Mouse (Mus musculus) left cerebral cortex, postnatal 14 days (tissue): ENCODE measurements around the gene Ank3. TPM values are rescaled to one million over a fixed set of nuclear protein-coding genes. Genes with fewer than 3 reads are reported as not detected.
"Not testable (repeated sequence)": the region's sequence is repeated elsewhere in the genome, so short reads cannot be mapped to it uniquely, and the experiment has no call there.

ENCODE experiments used
- DNase-seq, 2 experiments: peaks; one replicate each; pipeline ENCODE4 v3.0.0; 2021 to 2022; ENCODE audit warnings: low spot score in 2 of 2, mixed read lengths in 1 of 2
- intact Hi-C: fragments of 180-260 bp; cut with DNase I; formaldehyde crosslinking; loops from one replicate; pipeline ENCODE4 v1.15.1; 2025
- long read RNA-seq, 2 experiments: library from polyadenylated mRNA; stranded (forward); transcript quantifications; one replicate each; pipeline ENCODE4 v2.0.0; 2021
- total RNA-seq, 2 experiments: library from RNA; stranded (reverse); gene quantifications; 2 replicates each; pipeline ENCODE4 v1.2.3; 2021

The Ank3 gene
- total RNA-seq, result 100 to 1,000 TPM; 533 to 540 TPM
- long read RNA-seq, experiment 1, full-length matches to known transcripts, result 2 of 53 reads
- long read RNA-seq, experiment 1, partial matches to known transcripts, result 12 of 53 reads
- long read RNA-seq, experiment 1, other reads (novel, unspliced or antisense), result 39 of 53 reads
- long read RNA-seq, experiment 2, partial matches to known transcripts, result 6 of 39 reads
- long read RNA-seq, experiment 2, other reads (novel, unspliced or antisense), result 31 of 39 reads

DNA sequence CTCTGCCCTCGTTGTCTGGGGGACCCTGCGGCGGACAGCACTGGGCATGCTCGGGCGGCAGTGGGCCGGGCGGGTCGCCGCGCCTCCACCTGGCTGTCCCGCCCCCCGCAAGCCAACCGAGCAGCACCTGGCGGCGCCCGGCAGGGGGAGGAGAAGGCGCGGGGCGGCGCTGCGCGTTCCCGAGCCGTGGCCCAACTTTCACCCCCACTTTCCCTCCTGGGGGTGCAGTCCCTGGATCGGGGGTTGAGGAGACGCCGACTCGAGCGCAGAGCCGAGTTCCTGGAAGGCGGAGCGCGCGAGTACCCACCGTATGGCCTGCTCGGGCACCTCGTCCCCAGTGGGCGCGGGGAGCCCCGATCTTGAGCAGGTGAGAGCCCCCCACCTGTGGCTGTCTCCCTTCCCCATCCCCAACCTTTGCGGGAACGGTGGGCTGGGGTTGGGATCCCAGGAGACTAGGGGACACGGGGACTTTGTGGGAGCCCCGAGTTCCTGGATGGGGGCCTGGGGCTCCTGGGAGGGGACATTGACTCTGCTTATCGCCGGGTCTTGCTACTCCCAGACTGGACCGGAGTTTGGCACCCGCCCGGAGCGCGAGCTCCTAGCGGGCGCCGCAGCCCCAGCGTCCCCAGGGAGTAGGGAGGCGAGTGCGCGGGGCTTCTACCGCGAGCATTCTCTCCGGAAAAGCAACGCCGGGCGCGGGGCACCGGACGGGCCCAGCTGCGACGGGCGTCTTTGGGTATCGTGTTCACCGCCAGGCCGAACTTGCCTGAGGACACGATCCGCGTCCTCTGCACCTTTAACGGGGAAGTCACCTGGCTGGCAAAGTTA lies at the start of gene Ank3:
Gene Ank3, plus strand, starts transcription at position 11 of the 828 bp plus-strand sequence.
- intact Hi-C loops, result no loop called here
- DNase-seq, result no peak

DNA sequence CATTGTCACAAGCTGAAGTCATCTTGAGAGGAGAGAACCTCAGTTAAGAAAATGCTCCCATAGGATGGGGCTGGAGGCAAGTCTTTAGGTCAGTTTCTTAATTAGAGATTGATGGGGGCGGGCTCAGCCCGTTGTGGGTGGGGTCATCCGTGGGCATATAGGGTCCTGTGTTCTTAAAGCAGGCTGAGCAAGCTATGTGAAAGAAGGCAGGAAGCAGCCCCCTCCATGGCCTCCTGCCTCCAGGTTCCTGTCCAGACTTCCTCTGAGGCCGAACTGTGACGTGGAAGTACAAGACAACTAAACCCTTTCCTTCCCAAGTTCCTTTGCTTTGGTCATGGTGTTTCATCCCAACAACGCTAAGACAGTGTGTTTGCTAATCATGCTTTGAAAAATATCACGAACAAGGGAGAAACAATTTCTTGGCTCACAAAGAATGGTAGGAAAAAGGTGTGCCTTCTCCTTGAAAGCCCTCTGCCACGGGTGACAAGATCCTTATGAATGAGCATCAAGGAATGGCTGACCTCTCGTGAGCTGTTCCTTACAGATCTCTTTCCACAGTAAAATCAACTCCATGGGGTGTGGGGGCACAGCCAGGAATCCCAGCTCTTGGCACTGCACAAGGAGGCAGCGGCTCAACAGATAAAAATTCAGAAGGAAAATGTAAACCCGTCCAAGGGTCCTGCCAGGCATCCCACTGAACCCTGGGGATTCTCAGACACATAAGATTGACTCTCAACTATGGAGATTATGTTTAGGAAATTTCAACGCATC lies 47.3 kb upstream of the Ank3 start:
- DNase-seq, result no peak

DNA sequence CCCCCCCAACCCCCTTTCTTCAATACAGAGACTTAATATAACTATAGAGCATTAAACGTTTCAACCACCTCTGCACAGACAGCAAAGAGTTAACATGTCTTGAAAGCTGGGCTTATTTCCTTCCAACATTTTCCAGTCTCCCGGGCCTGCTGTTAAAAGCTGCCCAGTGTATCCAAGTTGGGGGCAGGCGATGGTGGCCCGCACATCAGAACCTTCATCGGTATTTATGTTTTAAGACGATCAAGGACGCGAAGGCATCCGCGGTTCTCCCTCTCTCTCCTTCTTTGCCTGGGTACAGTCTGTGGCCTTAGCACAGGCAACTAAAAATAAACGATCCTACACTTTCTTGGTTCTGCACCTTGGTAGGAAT lies 46.7 kb upstream of the Ank3 start:
- DNase-seq, result no peak
- intact Hi-C loops, result no loop called here

More for the DNA sequence above, 47.3 kb upstream of the Ank3 start:
- intact Hi-C loops, result no loop called here

DNA sequence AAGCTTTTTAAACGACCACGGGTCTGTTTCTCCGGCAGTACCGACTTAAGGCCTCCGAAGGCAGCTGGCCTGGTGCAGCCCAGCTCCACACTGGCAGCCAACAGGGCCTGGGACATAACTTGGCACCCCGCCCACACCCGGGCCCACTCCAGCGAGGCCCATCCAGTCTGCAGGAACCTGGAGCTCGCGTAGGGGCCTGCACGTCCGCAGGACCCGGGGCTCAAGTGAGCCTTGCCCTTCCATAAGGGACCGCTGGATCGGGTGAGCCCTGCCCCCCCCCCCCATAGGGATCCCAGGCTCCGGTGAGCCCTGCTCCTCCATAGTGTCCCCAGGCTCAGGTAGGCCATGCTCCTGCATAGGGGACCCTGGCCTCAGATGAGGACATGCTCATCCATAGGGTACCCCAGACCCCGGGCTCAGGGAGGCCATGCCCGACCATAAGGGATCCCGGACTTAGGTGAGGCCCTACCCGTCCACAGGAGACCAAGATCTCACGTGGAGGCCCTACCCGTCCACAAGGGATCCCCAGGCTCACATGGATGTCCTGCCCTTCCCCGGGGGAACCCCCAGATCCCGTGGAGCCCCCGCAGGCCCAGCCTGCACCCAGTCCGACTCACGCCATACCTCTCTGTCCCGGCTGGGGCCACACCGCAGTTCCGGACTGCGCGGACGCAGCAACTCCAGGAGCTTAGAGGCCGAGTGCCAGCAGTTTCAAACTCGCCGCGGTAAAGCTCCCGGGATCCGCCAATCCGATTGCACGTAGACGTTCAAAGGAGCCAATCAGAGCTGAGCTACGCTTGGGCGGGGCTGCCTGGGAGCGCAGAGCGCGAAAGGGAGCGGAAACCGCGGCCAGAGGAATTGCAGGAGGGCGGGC lies 46.1 kb upstream of the Ank3 start, which contains the start of gene Cdk1:
Gene Cdk1, minus strand, starts transcription at position 727 of the 874 bp plus-strand sequence.
- peak; percentile 94 to 96 for DNase-seq
- intact Hi-C loops, result no loop called here

DNA sequence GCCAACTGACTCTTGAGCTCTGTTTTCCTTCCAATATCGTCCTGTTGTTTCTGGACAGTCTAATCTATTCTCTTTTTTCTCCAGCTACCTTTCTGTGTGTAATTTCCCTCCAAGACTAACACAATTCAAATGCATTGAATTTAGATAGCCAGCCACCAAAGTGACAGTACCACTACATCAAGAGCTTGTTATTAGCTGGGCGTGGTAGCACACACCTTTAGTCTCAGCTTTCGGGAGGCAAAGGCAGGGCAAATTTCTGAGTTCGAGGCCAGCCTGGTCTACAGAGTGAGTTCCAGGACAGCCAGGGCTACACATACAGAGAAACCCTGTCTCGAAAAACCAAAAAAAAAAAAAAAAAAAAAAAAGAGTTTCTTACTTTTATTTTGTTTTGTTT lies 45.5 kb upstream of the Ank3 start:
- DNase-seq, intact Hi-C loops: not testable (repeated sequence)

DNA sequence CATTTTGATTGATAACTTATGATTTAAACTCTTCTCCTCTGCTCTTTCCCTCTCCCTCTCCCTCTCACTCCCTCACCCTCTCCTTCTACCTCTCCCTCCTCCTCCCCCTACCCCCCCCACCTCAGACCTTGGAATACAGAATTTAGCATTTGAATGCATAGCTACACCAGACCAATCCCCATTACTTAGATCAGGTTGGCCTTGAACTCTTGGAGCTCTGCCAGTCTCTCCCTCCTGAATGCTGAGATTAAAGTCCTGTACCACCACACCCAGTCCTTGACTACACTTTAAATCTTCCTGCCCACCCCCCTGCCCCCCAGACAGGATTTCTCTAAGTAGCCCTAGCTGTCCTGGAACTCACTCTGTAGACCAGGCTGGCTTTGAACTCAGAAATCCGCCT lies 38.9 kb upstream of the Ank3 start:
- no peak for DNase-seq
- intact Hi-C loops, result loop anchor here (10.0 kb wide), 1 partner anchor 295 kb away; no protein-coding TSS in a partner anchor

DNA sequence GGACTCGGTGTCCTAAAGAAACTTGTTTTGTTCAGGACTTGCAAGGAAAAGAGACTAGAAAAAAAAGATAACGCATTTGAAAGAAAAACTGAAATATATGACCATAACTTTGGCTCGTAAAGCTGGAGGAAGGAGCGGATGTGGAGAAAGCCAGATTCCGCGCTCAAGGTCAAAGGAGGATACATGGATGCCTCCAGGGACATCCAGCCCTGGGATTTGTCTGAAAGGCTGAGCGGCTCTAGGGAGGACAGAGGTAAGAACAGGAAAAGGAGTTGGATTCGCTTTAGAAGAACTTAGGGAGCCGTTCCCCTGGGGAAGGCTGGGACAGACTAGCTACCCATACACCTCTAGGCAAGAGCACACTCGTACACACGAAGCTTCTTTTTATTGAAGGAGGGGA lies 32.4 kb upstream of the Ank3 start:
- DNase-seq, result no peak
- intact Hi-C loops, result loop anchor here (10.0 kb wide), 1 partner anchor 289 kb away; no protein-coding TSS in a partner anchor

DNA sequence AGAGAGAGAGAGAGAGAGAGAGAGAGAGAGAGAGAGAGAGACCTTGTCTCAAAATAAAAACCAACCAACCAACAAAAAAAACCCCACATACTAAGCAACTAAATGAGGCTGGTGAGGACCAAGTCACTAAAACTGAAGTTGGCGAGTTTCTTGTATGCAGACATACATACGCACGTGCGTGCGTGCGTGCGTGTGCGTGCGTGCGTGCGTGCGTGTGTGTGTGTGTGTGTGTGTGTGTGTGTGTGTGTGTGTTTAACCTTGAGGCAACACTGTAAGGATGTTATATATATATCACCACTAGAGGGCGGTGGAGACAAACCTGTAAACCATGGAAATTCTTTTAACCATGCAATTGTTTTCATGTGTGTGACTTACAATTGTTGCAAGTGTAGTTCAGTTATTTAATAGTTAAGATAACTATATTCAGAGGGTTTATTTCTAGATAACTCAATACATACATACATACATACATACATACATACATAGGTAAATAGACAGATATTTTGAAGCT lies 31.6 kb upstream of the Ank3 start:
- DNase-seq, result peak; percentile 17 to 74
- intact Hi-C loops, result loop anchor here (10.0 kb wide), 1 partner anchor 288 kb away; no protein-coding TSS in a partner anchor

DNA sequence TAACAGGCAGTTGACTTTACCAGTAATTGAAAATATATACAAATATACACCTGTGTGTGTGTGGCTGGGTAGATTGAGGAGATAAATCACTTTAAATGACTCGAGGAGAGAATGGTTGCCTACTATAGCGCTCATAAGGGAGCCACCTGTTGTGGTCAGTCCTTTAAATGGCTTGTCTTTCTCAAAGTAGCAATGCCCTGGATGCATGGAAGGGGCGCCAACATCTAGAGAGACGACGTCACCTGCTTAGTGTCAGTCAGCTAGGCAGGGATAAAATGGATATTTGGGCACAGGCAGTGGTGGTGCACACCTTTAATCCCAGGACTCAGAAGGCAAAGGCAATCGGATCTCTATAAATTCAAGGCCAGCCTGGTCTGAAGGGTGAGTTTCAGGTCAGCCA lies 29.3 kb upstream of the Ank3 start:
- intact Hi-C loops, result loop anchor here (10.0 kb wide), 1 partner anchor 285 kb away; no protein-coding TSS in a partner anchor
- no peak for DNase-seq

DNA sequence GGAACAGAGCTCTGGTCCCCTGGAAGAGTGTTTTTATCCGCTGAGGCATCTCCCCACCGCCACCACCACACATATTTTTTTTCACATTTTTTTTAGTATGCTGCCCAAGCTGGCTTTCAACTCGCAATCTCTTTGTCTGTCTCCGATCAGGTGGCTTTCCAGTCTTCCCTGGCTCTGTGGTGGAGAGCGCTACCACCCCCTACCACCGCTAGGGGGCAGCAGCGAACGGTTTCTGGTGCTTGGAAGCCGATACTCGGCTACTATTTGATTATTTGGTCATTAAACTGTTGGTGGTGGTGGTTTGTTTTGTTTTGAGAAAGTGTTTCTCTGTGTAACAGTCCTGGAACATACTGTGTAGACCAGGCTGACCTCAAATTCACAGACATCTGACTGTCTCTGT lies 27.1 kb upstream of the Ank3 start:
- intact Hi-C loops, result no loop called here
- peak in 1 of 2 experiments; percentile 34 for DNase-seq

DNA sequence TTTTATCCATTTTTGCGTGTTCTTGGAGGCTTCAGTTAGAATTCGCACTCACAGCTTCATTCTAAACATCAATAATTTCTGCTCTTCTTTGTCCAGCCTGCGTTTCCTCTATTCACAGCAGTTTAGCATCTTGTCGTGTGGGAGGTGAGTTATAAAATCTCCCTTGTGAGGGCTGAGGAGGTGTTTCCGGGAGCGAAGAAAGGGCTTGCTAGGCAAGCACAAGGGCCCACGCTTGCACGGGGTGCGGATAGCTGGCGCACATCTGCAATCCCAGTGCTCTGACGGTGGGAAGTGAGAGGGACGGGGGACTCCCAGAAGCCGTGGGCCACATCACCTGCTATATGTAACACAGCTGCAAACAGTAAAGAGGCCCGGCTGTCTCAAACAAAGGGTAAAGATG lies 26.5 kb upstream of the Ank3 start:
- DNase-seq, result no peak
- intact Hi-C loops, result no loop called here

DNA sequence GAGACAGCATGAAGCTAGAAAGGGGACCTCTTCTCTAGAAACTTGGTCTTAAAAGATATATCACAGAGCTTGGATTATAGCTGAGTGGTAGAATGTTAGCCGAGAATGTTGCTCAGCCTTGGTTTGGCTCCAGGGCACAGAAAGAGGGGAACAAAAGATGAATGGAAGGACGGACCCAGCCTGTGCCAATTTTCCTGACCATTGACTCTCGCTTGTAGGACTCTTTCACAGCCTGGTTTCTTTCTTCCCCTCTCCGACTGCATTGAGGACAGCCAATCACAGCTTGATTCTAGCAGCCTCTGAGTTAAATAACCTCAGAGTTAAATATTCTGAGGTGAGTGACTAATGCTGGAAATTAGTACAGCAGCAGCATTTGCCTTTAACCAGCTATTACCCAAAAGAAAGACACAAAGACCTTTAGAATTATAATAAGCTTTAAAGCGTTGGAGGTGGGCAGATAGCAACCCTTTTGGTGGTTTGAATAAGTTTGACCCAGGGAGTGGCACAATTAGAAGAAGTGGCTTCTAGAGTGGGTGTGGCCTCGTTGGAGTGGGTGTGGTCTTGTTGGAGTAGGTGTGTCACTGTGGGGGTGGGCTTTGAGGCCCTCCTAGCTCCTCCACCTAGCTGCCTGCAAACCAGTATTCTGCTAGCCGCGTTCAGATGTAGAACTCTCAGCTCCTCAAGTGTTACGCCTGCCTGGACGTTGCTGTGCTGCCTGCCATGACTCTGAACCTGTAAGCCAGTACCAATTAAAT lies 24.6 kb upstream of the Ank3 start:
- intact Hi-C loops, result no loop called here
- no peak for DNase-seq

DNA sequence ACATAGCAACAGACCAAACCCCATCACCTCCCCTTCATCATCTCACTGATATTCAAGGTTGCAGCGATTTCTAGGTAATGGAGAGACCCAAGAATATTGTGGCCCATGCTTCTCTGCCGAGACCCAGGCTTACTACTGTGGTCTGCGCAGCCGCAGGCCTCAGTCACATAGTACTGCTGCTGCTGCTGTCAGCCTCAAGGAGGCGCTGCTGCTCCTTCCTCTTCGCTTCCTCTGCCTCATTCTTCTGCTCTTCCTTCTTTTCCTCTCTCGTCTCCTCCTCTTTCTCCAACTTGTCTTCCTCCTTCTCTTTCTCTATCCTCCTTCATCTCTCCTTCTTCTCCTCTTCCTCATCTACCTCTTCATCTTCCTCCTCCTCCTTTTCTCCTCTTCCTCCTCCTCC lies 23.4 kb upstream of the Ank3 start:
- intact Hi-C loops, result no loop called here
- no peak for DNase-seq

DNA sequence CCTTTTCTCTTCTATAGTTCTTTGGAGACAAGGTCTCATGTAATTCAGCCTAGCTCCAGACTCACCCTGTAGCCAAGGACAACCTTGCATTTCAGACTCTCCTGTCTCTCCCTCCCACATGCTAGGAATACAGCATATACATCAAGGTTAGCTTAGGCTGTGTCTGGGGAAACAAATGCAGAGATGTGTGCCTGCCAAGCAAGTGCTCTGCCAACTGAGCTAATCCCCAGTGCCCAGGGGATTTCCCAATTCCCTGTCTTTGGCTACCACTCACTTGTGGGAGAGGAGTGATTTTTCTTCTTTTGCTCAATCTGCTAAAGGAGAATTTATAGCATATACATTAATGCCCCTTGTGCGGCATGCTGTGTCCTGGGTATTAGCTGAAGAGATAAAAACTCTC lies 15.4 kb upstream of the Ank3 start:
- DNase-seq, result no peak
- intact Hi-C loops, result no loop called here

DNA sequence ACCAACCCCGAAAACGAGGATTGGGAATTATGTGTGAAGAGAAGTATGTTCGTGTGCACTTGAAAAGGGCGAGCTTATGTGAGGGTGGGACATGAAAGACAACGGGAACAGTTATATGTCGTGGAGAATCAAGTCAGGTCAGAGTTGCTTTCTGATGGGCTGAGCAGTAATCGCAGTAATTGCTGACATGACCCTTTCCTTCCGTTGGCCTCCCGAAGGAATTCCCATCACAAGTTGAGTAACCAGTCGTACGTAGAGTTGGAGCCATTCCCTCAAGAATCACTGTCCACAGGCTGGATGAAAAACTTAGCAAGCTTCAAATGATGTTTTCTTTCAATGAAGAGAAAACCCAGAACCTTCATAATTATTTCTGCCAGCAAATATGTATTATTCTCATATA lies 13.9 kb upstream of the Ank3 start:
- no peak for DNase-seq
- intact Hi-C loops, result no loop called here

DNA sequence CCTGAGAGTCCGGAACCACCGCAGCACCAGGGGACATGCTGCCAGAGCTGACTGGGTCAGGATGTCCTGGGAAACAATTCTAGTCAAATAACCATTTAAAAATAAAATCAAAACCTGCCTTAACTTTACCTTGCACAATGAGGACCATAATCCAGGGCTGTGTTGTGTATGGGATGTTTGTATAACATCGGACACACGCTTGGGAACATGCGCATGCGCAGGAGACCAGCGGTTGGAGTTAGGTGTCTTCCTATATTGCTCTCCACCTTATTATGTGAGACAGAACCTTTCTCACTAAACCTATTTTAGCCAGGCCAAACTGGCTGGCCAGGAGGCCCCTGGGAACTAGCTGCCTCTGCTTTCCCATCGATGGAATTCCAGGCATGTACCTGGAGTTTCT lies 13.4 kb upstream of the Ank3 start:
- no peak for DNase-seq
- intact Hi-C loops, result no loop called here

DNA sequence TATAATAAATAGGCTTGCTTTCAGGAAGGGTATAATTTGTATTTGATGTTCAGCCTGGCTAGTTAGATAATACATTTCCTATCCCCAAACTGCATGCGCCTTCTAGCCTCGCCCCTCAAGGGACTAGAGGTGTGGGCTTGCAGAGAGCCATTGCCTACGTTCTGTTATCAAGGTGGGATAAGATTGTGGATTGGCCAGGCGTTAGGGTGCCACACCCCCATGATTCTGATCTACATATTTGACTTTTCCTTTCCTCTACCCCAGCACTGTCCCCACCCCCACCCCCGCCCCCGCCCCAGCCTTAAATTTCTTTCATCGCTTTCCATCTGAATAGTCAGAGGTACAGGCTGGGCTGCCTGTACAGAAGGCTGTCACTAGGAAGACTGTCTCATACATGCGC lies 11.8 kb upstream of the Ank3 start:
- no peak for DNase-seq
- intact Hi-C loops, result no loop called here

DNA sequence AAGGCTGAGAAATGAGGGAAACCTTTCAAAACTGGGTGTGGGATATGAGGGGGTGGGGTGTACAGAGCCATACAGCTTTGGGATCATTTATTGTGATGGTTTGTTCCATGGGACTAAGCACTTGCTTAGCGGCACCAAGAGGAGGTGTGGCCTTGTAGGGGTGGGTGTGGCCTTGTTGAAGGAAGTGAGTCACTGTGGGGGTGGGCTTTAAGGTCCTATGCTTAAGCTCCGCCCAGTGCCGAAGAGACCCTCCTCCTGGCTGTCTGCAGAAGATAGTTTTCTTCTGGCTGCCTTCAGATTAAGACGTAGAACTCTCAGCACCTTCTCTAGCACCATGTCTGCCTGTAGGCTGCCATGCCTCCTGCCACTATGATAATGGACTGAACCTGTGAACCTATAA lies 9.1 kb upstream of the Ank3 start:
- no peak for DNase-seq
- intact Hi-C loops, result no loop called here
